Mouse (Mus musculus): ENCODE results near the gene Mpl.

DNA sequence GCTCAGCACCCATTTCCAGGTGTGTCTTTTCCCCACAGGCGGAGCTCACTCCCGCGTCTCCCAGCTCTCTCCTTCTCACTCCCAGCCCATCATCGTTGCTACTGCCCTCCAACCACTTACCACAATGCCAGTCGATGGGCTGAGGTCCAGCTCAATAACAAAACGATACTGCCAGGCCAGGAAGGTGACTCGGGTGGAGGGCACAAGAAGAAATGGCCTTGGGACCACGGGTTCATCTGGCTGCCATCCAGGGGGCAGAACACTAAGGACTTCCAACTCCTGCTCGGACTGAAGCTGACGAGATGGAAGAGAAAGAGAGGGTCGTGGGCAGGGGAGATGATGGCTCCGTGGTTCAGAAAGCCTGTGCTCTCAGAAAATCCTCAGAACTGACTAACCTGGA, 54.6 kb downstream of the Mpl start:
- no peak for TF ChIP-seq CTCF (IDR thresholded peaks at IDR 0.05; ENCODE audit: borderline replicate concordance, extremely low read depth, insufficient read depth, insufficient read length)
- TF ChIP-seq POLR2A (IDR thresholded peaks at IDR 0.05; ENCODE audit: borderline replicate concordance, extremely low read depth, insufficient read depth, insufficient read length, poor library complexity, severe bottlenecking), result no peak
